Mouse (Mus musculus) hindbrain, embryonic 16.5 days (tissue): ENCODE measurements around the gene Cgnl1. TPM values are rescaled to one million over a fixed set of nuclear protein-coding genes. Genes with fewer than 3 reads are reported as not detected.
"Not testable (repeated sequence)": the region's sequence is repeated elsewhere in the genome, so short reads cannot be mapped to it uniquely, and the experiment has no call there.

Experiments used
- ATAC-seq: fragments of 200-750 bp; cut with Nextera tagmentation; 2 replicates; pipeline ENCODE4 v1.8.0; 2017; ENCODE audit warnings: moderate TSS enrichment, moderate library complexity
- H3K27ac ChIP-seq: fragments of 300-500 bp; sonication (generic); 2 replicates; pipeline ENCODE4 v1.5.1; 2014; ENCODE audit warnings: low read depth, mild to moderate bottlenecking, control low read depth, low read length, moderate library complexity
- H3K27me3 ChIP-seq: fragments of 300-500 bp; sonication (generic); replicated peaks from 2 replicates; pipeline ENCODE4 v1.6.1; 2014; ENCODE audit warnings: low read length; ENCODE audit not compliant: control insufficient read depth, insufficient read depth
- H3K36me3 ChIP-seq: fragments of 300-500 bp; sonication (generic); 2 replicates; pipeline ENCODE4 v1.6.1; 2014; ENCODE audit warnings: mild to moderate bottlenecking, low read length, moderate library complexity, mixed read lengths; ENCODE audit not compliant: control insufficient read depth, insufficient read depth
- H3K4me1 ChIP-seq: fragments of 300-500 bp; sonication (generic); 2 replicates; pipeline ENCODE4 v1.6.1; 2014; ENCODE audit warnings: low read depth, low read length; ENCODE audit not compliant: control insufficient read depth, insufficient read depth
- H3K4me2 ChIP-seq: fragments of 300-500 bp; sonication (generic); 2 replicates; pipeline ENCODE4 v1.6.1; 2014; ENCODE audit warnings: mild to moderate bottlenecking, low read length, control low read depth, moderate library complexity
- H3K4me3 ChIP-seq: fragments of 300-500 bp; sonication (generic); 2 replicates; pipeline ENCODE4 v1.5.1; 2014; ENCODE audit warnings: mild to moderate bottlenecking, low read length, control low read depth, moderate library complexity
- H3K9ac ChIP-seq: fragments of 300-500 bp; sonication (generic); 2 replicates; pipeline ENCODE4 v1.6.1; 2014; ENCODE audit warnings: low read depth, mild to moderate bottlenecking, control low read depth, low read length, moderate library complexity
- H3K9me3 ChIP-seq: fragments of 300-500 bp; sonication (generic); 2 replicates; pipeline ENCODE4 v1.6.1; 2014; ENCODE audit warnings: mild to moderate bottlenecking, low read length, moderate library complexity; ENCODE audit not compliant: control insufficient read depth
- WGBS: fragments of 180-500 bp; shearing (Covaris S2); extraction: QIAGEN DNeasy Blood & Tissue Kit; methylation state at CpG from one replicate; pipeline ENCODE4 v1.1.7; 2014; 5-methylcytosine and 5-hydroxymethylcytosine counted together
- polyA plus RNA-seq: library from polyadenylated mRNA; unstranded; fragments of >200 nt; fragmentation: Nextera tagmentation; extraction: Ambion mirVana; gene quantifications from 2 replicates; pipeline ENCODE4 v1.2.1, GENCODE M21; 2015

Cgnl1 gene
- polyA plus RNA-seq, 1 experiment from 2014 or later, result 7.0 TPM

DNA sequence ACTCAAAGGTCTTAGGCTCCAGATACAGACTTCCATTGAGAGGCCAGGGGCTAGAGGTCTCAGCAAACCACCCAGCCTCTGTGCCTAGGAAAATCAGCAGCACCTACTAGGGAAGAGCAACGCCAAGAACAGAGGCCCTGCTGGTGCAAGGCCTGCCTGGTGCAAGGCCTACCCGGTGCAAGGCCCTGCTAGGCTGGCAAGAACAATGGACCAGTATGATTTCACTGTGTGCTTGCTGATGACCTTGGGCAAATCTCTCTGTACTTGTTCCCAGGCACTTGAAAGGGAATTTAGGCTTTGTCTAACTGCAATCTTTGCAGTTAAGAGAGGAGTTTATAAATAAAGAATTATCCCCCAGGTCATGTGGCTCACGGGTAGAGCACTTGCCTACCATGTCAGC is 148.8 kb downstream of the Cgnl1 start:
- Histone ChIP-seq H3K9ac (no peak overlapping the region), H3K27me3 (no peaks in the 10 kb centered on the region), H3K4me2 (no peak overlapping the region), H3K36me3 (no peaks in the 10 kb centered on the region), H3K27ac (no peak overlapping the region), H3K4me1 (no peaks in the 10 kb centered on the region), H3K4me3 (no peak overlapping the region), H3K9me3 (no peaks in the 10 kb centered on the region)
- WGBS, result 82% methylated on average over 3 of the region's 3 CpGs
- no peak for ATAC-seq

DNA sequence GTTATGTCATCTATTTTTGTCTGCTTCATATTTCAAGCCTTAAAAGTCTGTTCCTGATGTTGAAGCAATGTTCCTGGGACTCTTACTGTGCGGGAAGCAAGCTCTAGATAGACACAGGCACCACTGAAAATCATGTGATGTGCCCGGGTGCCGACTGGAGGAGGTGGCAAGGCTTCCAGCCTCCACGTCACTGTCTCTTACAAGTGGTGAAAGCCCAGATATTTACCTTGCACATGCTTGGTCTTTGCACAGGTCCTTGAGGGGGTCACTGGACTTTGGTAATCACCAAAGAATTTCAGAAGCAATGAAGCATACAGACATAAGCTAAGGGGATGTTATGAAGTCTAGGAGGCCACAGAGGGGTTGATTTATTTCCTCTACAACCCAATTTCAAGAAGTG is 149.4 kb downstream of the Cgnl1 start:
- 91% methylated on average over 4 of the region's 4 CpGs for WGBS
- Histone ChIP-seq H3K27me3 (no peaks in the 10 kb centered on the region), H3K4me2 (no peak overlapping the region), H3K27ac (no peak overlapping the region), H3K4me3 (no peak overlapping the region), H3K9me3 (no peaks in the 10 kb centered on the region), H3K4me1 (no peaks in the 10 kb centered on the region), H3K36me3 (no peaks in the 10 kb centered on the region), H3K9ac (no peak overlapping the region)
- ATAC-seq, result no peak

DNA sequence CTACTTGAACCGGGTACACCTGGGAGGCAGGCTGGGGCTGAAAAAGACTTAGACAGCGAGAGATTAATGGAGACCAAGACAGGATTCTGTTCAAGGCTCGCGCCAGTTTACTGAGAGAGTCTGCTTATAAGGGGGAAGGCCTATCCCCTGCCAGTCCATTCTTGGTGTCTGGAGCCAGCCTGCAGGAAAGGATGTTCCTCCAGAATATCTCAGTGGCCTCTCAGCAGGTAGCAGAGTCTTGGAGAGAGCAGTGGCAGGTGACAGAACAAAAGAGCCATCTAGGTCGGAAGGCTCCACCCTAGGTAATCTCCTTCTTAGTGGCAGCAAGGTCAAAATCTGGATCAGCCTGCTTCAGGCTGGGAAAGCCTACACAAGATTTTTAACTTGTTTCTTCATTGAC is 151.3 kb downstream of the Cgnl1 start:
- ATAC-seq, H3K27ac ChIP-seq, H3K4me1 ChIP-seq, H3K4me3 ChIP-seq, H3K9ac ChIP-seq, H3K4me2 ChIP-seq, H3K27me3 ChIP-seq, H3K9me3 ChIP-seq, H3K36me3 ChIP-seq: not testable (repeated sequence)
- WGBS, result 82% methylated on average over 5 of the region's 5 CpGs

- ATAC-seq, result no peak
- H3K9me3 ChIP-seq, result no peaks in the 10 kb centered on the region
Measured at GRCm38 (mm10) chr9:71617363-71617762, 154.0 kb downstream of the Cgnl1 start.

GRCm38 (mm10) chr9:71616185-71616584 is 155.2 kb downstream of the Cgnl1 start:
- no peaks in the 10 kb centered on the region for H3K27me3 ChIP-seq
- no peaks in the 10 kb centered on the region for H3K4me1 ChIP-seq
- ATAC-seq, result no peak
- WGBS, result 17% methylated on average over 3 of the region's 3 CpGs
- no peak overlapping the region for H3K4me2 ChIP-seq
- H3K4me3 ChIP-seq, result no peak overlapping the region
- H3K36me3 ChIP-seq, result no peaks in the 10 kb centered on the region
- no peak overlapping the region for H3K27ac ChIP-seq
- H3K9me3 ChIP-seq, result no peaks in the 10 kb centered on the region
- no peak overlapping the region for H3K9ac ChIP-seq

More at GRCm38 (mm10) chr9:71617363-71617762, 154.0 kb downstream of the Cgnl1 start:
- 53% methylated on average over 8 of the region's 8 CpGs for WGBS
- Histone ChIP-seq H3K4me1 (no peaks in the 10 kb centered on the region), H3K4me2 (no peak overlapping the region), H3K9ac (no peak overlapping the region), H3K27ac (no peak overlapping the region), H3K36me3 (no peaks in the 10 kb centered on the region), H3K27me3 (no peaks in the 10 kb centered on the region), H3K4me3 (no peak overlapping the region)

- H3K4me3 ChIP-seq, result no peak overlapping the region
- no peaks in the 10 kb centered on the region for H3K9me3 ChIP-seq
- no peaks in the 10 kb centered on the region for H3K36me3 ChIP-seq
- no peak for ATAC-seq
- H3K4me2 ChIP-seq, result no peak overlapping the region
- no peaks in the 10 kb centered on the region for H3K27me3 ChIP-seq
- H3K27ac ChIP-seq, result no peak overlapping the region
- WGBS, result 31% methylated on average over 2 of the region's 2 CpGs
- no peaks in the 10 kb centered on the region for H3K4me1 ChIP-seq
- H3K9ac ChIP-seq, result no peak overlapping the region
Measured at GRCm38 (mm10) chr9:71614643-71615042, 156.8 kb downstream of the Cgnl1 start.

GRCm38 (mm10) chr9:71612981-71613380 is 158.4 kb downstream of the Cgnl1 start:
- no peaks in the 10 kb centered on the region for H3K9me3 ChIP-seq
- no peak overlapping the region for H3K27ac ChIP-seq
- no peaks in the 10 kb centered on the region for H3K36me3 ChIP-seq
- no peak for ATAC-seq
- H3K27me3 ChIP-seq, result no peaks in the 10 kb centered on the region
- no peak overlapping the region for H3K4me3 ChIP-seq
- WGBS, result 90% methylated on average over 6 of the region's 6 CpGs
- H3K4me2 ChIP-seq, result no peak overlapping the region
- no peak overlapping the region for H3K9ac ChIP-seq
- no peaks in the 10 kb centered on the region for H3K4me1 ChIP-seq

DNA sequence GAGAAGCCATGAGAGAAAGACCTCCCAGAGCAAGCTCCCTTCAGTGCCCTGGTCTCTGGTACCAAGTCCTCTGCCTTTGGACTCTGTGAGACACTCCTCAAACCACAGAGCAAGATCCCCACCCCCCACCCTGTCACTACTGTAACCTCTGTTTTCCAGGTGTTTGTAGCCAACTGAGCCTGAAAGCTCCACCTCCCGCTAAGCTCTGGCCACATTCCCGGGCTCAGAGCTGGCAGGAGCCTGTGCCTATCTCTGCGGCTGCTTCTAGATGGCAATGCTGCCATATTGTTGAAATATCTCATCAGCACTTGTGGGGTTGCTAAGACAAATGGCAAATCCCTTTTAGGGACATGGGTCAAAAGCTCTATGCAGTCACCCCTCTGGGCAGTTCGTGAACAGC is 159.5 kb downstream of the Cgnl1 start:
- H3K27ac ChIP-seq, result no peak overlapping the region
- no peaks in the 10 kb centered on the region for H3K9me3 ChIP-seq
- no peaks in the 10 kb centered on the region for H3K27me3 ChIP-seq
- no peak overlapping the region for H3K4me2 ChIP-seq
- no peak overlapping the region for H3K9ac ChIP-seq
- H3K36me3 ChIP-seq, result no peaks in the 10 kb centered on the region
- 81% methylated on average over 4 of the region's 4 CpGs for WGBS
- no peak overlapping the region for H3K4me3 ChIP-seq
- H3K4me1 ChIP-seq, result no peaks in the 10 kb centered on the region
- ATAC-seq, result no peak

- ATAC-seq, result no peak
- no peak overlapping the region for H3K4me2 ChIP-seq
- no peaks in the 10 kb centered on the region for H3K27me3 ChIP-seq
- no peak overlapping the region for H3K4me3 ChIP-seq
- no peaks in the 10 kb centered on the region for H3K4me1 ChIP-seq
- WGBS, result 77% methylated on average over 6 of the region's 6 CpGs
- no peaks in the 10 kb centered on the region for H3K36me3 ChIP-seq
- H3K9me3 ChIP-seq, result no peaks in the 10 kb centered on the region
- no peak overlapping the region for H3K27ac ChIP-seq
- H3K9ac ChIP-seq, result no peak overlapping the region
Measured at GRCm38 (mm10) chr9:71609010-71609409, 162.4 kb downstream of the Cgnl1 start.
